Mouse (Mus musculus): ENCODE data around the gene Gmpr2. TPM values are rescaled to one million over a fixed set of nuclear protein-coding genes. Genes with fewer than 3 reads are reported as not detected.
A peak's percentile ranks its signal among the peaks of the same experiment; 100 is the strongest.

Gene Gmpr2
- polyA plus RNA-seq, 1 experiment from 2014 or later = 41.3 TPM

DNA sequence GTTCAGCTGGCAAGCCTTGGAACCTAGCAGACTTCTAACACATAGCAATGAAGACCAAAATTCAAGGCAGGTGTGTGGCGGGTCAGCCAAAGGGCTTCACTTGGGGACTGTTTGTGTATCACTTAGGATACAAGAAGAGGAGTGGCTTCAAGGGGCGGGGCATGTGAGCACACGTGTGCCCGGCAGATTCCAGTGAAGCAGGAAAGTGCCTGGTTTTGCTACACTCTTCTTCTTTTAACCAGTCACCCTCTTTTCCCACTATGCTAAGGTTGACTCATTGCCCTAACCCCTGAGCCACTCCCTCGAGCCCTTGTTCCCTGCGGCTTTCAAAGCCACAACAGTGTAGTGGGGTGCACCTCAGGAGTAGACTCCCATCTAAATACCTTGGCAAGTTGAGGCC is 43.2 kb downstream of the Gmpr2 start:
- Histone ChIP-seq H3K36me3 (ENCODE audit: control insufficient read depth, insufficient read depth, low read length) (peaks cover 8% of the 10 kb centered on the region), H3K4me1 (ENCODE audit: control insufficient read depth, insufficient read depth, low read length) (peaks cover 8% of the 10 kb centered on the region; the same call in 1 of the 2 replicates), H3K9me3 (replicated peaks; ENCODE audit: control insufficient read depth, low read length) (no peaks in the 10 kb centered on the region), H3K9ac (ENCODE audit: low read depth, low read length) (no peak overlapping the region), H3K27ac (ENCODE audit: low read depth, low read length) (no peak overlapping the region), H3K4me2 (no peak overlapping the region), H3K4me3 (ENCODE audit: low read depth, low read length) (no peak overlapping the region), H3K27me3 (ENCODE audit: control insufficient read depth, insufficient read depth, low read length) (peaks cover 27% of the 10 kb centered on the region)
- ATAC-seq (replicated peaks; ENCODE audit: insufficient number of reproducible peaks, low FRiP score, low TSS enrichment) = no peak
- WGBS (ENCODE audit: insufficient replicate concordance) = 35% methylated on average over 6 of the region's 6 CpGs

DNA sequence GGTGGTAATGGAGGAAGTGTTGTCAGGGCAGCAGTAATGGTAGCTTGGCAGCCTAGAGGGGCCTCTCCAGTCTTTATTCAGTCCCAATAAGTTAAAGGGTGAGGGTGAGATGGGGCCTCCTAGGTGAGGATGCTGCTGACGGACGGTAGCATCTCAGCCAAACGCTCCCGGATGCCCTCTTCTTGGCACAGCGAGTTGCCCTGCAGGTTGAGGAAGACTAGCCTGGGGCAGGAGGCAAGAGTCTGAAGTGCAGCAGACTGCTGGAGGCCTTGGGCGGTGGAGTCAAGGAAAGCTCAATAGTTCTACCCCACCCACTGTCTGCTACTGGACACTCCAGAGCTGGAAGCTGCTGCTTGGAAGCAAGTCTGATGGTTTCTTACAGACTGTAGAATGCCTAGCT is 44.5 kb downstream of the Gmpr2 start:
- Histone ChIP-seq H3K4me3 (ENCODE audit: low read depth, low read length) (no peak overlapping the region), H3K9me3 (replicated peaks; ENCODE audit: control insufficient read depth, low read length) (no peaks in the 10 kb centered on the region), H3K27ac (ENCODE audit: low read depth, low read length) (no peak overlapping the region), H3K4me1 (ENCODE audit: control insufficient read depth, insufficient read depth, low read length) (peaks cover 8% of the 10 kb centered on the region; the same call in 1 of the 2 replicates), H3K27me3 (ENCODE audit: control insufficient read depth, insufficient read depth, low read length) (peaks cover 25% of the 10 kb centered on the region), H3K36me3 (ENCODE audit: control insufficient read depth, insufficient read depth, low read length) (peaks cover 12% of the 10 kb centered on the region), H3K4me2 (no peak overlapping the region), H3K9ac (ENCODE audit: low read depth, low read length) (no peak overlapping the region)
- no peak for ATAC-seq (replicated peaks; ENCODE audit: insufficient number of reproducible peaks, low FRiP score, low TSS enrichment)
- 82% methylated on average over 6 of the region's 6 CpGs for WGBS (ENCODE audit: insufficient replicate concordance)

DNA sequence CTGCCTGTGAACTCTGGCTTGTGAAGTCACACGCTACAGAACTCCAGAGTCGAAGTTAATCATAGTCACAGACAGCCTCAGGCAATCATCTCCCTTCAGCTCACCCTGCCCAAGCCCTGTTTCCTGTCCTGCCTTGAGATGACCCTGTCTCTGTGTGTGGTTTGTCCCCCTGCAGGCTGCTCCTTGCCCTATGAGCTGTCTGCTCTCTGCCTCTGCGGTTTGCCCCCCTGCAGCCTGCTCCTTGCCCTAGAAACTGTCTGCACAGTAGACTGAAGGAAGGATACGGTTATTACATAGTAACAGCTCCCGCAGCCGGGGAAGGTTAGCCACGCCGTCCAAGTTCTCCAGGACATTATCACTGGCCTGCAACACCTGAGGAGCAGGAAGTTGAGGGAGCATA is 45.1 kb downstream of the Gmpr2 start:
- Histone ChIP-seq H3K4me2 (no peak overlapping the region), H3K36me3 (ENCODE audit: control insufficient read depth, insufficient read depth, low read length) (peaks cover 12% of the 10 kb centered on the region), H3K4me1 (ENCODE audit: control insufficient read depth, insufficient read depth, low read length) (peaks cover 8% of the 10 kb centered on the region; the same call in 1 of the 2 replicates), H3K27ac (ENCODE audit: low read depth, low read length) (no peak overlapping the region), H3K27me3 (ENCODE audit: control insufficient read depth, insufficient read depth, low read length) (peaks cover 19% of the 10 kb centered on the region), H3K9ac (ENCODE audit: low read depth, low read length) (no peak overlapping the region), H3K9me3 (replicated peaks; ENCODE audit: control insufficient read depth, low read length) (no peaks in the 10 kb centered on the region), H3K4me3 (ENCODE audit: low read depth, low read length) (no peak overlapping the region)
- no peak for ATAC-seq (replicated peaks; ENCODE audit: insufficient number of reproducible peaks, low FRiP score, low TSS enrichment)
- WGBS (ENCODE audit: insufficient replicate concordance) = 75% methylated on average over 8 of the region's 8 CpGs

DNA sequence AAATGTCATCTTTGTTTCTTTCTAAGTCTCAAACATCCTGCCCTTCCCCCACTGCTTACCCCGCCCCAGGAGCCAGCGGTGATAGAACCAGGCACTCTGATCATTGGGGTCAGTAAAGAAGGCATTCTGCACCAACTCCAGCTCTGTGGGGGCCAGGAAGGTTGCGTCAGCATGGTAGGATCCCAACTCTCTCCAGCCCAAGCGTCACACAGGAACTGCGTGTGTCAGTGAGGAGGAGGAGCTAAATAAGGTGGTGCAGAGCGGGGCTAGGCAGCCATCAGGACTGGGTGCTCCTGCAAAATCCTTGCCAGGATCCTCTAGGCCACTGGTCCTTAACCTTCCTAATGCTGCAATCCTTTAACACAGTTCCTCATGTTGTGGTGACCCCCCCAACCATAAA is 48.0 kb downstream of the Gmpr2 start:
- Histone ChIP-seq H3K4me1 (ENCODE audit: control insufficient read depth, insufficient read depth, low read length) (no peaks in the 10 kb centered on the region), H3K27ac (ENCODE audit: low read depth, low read length) (no peak overlapping the region), H3K4me2 (no peak overlapping the region), H3K4me3 (ENCODE audit: low read depth, low read length) (no peak overlapping the region), H3K36me3 (ENCODE audit: control insufficient read depth, insufficient read depth, low read length) (peaks cover 12% of the 10 kb centered on the region), H3K27me3 (ENCODE audit: control insufficient read depth, insufficient read depth, low read length) (no peaks in the 10 kb centered on the region), H3K9me3 (replicated peaks; ENCODE audit: control insufficient read depth, low read length) (no peaks in the 10 kb centered on the region), H3K9ac (ENCODE audit: low read depth, low read length) (no peak overlapping the region)
- no peak for ATAC-seq (replicated peaks; ENCODE audit: insufficient number of reproducible peaks, low FRiP score, low TSS enrichment)
- 82% methylated on average over 6 of the region's 6 CpGs for WGBS (ENCODE audit: insufficient replicate concordance)

DNA sequence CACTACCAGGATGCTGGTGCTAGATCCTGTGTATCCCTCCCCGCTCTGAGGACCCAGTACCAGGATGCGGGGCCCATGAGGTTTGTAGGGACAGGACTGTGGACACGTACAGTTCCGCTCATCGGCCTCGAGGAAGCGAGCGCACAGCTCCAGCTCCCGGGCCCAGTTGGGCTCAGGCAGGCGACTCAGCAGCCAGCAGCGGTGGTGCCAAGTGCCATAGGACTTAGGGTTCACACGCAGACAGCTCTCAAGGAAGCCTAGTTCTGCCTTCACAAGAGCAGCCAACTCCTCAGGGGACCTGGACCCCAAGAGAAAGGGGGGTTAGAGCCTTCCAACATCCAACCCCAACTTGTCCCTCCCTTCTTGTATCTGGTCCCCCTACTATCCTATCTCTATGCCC is 48.9 kb downstream of the Gmpr2 start:
- Histone ChIP-seq H3K4me3 (ENCODE audit: low read depth, low read length) (no peak overlapping the region), H3K4me1 (ENCODE audit: control insufficient read depth, insufficient read depth, low read length) (no peaks in the 10 kb centered on the region), H3K27ac (ENCODE audit: low read depth, low read length) (no peak overlapping the region), H3K9ac (ENCODE audit: low read depth, low read length) (no peak overlapping the region), H3K27me3 (ENCODE audit: control insufficient read depth, insufficient read depth, low read length) (no peaks in the 10 kb centered on the region), H3K4me2 (no peak overlapping the region; the same call in 1 of the 2 replicates), H3K9me3 (replicated peaks; ENCODE audit: control insufficient read depth, low read length) (no peaks in the 10 kb centered on the region), H3K36me3 (ENCODE audit: control insufficient read depth, insufficient read depth, low read length) (peaks cover 12% of the 10 kb centered on the region)
- 90% methylated on average over 12 of the region's 12 CpGs for WGBS (ENCODE audit: insufficient replicate concordance)
- no peak for ATAC-seq (replicated peaks; ENCODE audit: insufficient number of reproducible peaks, low FRiP score, low TSS enrichment)

DNA sequence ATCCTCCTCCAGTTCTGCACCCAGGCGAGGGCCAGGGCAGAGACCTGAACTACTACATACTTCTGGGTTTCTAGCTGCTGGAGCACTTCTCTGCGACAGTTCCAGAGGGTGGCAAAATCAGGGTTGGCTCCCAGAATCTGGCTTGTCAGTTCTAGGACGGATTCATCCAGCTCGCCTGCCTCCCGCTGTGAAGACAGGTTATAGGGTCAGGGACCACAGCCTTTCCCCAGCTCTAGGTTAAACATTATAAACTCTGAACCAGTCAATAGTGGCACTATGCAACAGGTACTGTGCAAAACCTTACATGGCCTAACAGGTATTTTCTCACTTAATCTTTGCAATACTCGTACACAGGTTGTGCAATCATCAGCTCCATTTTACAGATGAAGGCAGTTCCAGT is 49.3 kb downstream of the Gmpr2 start:
- peaks cover 12% of the 10 kb centered on the region for H3K36me3 ChIP-seq (ENCODE audit: control insufficient read depth, insufficient read depth, low read length)
- no peaks in the 10 kb centered on the region for H3K27me3 ChIP-seq (ENCODE audit: control insufficient read depth, insufficient read depth, low read length)
- no peaks in the 10 kb centered on the region for H3K4me1 ChIP-seq (ENCODE audit: control insufficient read depth, insufficient read depth, low read length)
- no peaks in the 10 kb centered on the region for H3K9me3 ChIP-seq (replicated peaks; ENCODE audit: control insufficient read depth, low read length)
- H3K9ac ChIP-seq (ENCODE audit: low read depth, low read length) = peak overlapping the region; percentile 81
- no peak overlapping the region for H3K27ac ChIP-seq (ENCODE audit: low read depth, low read length)
- ATAC-seq (replicated peaks; ENCODE audit: insufficient number of reproducible peaks, low FRiP score, low TSS enrichment) = no peak
- 77% methylated on average over 6 of the region's 6 CpGs for WGBS (ENCODE audit: insufficient replicate concordance)
- peak overlapping the region; percentile 65 for H3K4me2 ChIP-seq
- H3K4me3 ChIP-seq (ENCODE audit: low read depth, low read length) = no peak overlapping the region

DNA sequence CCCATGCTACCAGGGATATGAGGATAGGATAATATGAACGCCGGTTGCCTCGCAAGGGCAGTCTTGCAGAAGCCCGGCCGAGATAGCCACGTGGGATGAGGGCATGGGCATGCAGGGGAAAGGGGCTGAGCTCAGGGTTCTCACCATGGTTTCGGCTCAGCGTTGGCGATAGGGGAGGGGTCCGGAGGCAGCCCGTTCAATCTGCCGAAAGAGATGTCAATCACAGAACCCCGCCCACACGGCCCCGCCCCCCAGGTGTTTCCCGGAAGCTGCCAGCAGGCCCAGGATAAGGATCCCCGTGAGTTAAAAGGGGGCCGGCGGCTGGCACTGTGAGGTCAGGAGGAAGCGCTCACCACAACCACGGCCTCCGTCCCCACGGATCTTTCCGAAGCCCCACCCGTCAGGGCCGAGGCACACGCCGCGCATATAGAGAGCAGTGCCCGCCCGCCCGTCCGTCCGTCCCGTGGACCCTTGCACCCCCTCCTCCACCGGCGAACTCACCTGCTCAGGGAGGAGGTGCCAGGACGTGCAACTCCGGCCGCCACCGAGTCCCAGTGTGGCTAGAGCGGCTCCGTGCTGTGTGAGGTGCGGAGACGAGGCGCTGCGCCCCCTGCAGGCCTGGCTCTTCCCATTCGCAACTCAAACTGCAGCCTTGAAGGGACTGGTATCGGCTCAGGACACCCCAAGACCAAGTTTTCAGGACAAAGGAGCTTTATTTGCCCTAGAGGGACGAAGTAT is 50.1 kb downstream of the Gmpr2 start, which contains the start of gene Rabggta:
TSS of gene Rabggta (minus strand) at position 564 of the 738 bp plus-strand sequence.
- peak within 1 kb of the TSS; percentile 65 for H3K4me2 ChIP-seq
- WGBS (ENCODE audit: insufficient replicate concordance) = under 1% methylated on average over 49 of the region's 50 CpGs
- H3K27ac ChIP-seq (ENCODE audit: low read depth, low read length) = peak within 1 kb of the TSS; percentile 48; the same call in 1 of the 2 replicates
- peak within 1 kb of the TSS; percentile 81 for H3K9ac ChIP-seq (ENCODE audit: low read depth, low read length)
- peaks cover 12% of the 10 kb centered on the region for H3K36me3 ChIP-seq (ENCODE audit: control insufficient read depth, insufficient read depth, low read length)
- ATAC-seq (replicated peaks; ENCODE audit: insufficient number of reproducible peaks, low FRiP score, low TSS enrichment) = peak; percentile 85
- H3K4me3 ChIP-seq (ENCODE audit: low read depth, low read length) = peak within 1 kb of the TSS; percentile 77
- H3K9me3 ChIP-seq (replicated peaks; ENCODE audit: control insufficient read depth, low read length) = no peaks in the 10 kb centered on the region
- no peaks in the 10 kb centered on the region for H3K27me3 ChIP-seq (ENCODE audit: control insufficient read depth, insufficient read depth, low read length)
- H3K4me1 ChIP-seq (ENCODE audit: control insufficient read depth, insufficient read depth, low read length) = no peaks in the 10 kb centered on the region

DNA sequence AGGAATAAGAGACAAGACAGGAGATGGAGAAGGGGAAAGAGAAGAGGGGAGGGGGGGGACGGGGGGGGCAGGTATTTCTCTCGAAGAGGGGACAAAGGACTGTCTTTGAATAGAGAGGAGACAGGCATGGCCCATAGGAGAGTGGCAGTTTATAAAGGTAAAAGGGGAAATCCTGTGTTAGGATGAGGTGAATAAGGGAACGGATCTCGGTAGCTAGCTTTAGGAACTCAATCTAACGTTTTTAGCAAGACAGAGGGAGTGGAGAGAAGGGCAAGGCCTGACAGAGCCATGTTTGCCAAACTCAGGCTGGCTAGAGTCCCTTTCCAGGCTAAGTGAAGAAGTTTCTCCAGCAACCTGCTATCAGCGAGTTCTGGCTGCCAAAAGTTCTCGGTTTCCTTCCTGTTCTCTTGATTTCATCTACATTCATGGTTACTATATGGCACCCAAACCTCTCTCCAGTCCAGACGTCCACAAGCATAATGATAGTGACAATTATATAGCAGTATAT is 50.8 kb downstream of the Gmpr2 start:
- H3K4me1 ChIP-seq (ENCODE audit: control insufficient read depth, insufficient read depth, low read length) = no peaks in the 10 kb centered on the region
- no peak for ATAC-seq (replicated peaks; ENCODE audit: insufficient number of reproducible peaks, low FRiP score, low TSS enrichment)
- no peaks in the 10 kb centered on the region for H3K9me3 ChIP-seq (replicated peaks; ENCODE audit: control insufficient read depth, low read length)
- H3K9ac ChIP-seq (ENCODE audit: low read depth, low read length) = peak overlapping the region; percentile 81
- H3K4me3 ChIP-seq (ENCODE audit: low read depth, low read length) = peak overlapping the region; percentile 77
- H3K36me3 ChIP-seq (ENCODE audit: control insufficient read depth, insufficient read depth, low read length) = peaks cover 7% of the 10 kb centered on the region; the same call in 1 of the 2 replicates
- H3K4me2 ChIP-seq = peak overlapping the region; percentile 65
- no peaks in the 10 kb centered on the region for H3K27me3 ChIP-seq (ENCODE audit: control insufficient read depth, insufficient read depth, low read length)
- 45% methylated on average over 8 of the region's 8 CpGs for WGBS (ENCODE audit: insufficient replicate concordance)
- no peak overlapping the region for H3K27ac ChIP-seq (ENCODE audit: low read depth, low read length)

Data from heart, embryonic 11.5 days (tissue).